Mouse (Mus musculus) frontal cortex, postnatal 25 days (tissue): ENCODE results near the gene Umad1.

Experiments used
- DNase-seq, 2 experiments: peaks; one replicate each; pipeline ENCODE4 v3.0.0; 2022; ENCODE audit warnings: low spot score in 2 of 2

Umad1 gene

DNA sequence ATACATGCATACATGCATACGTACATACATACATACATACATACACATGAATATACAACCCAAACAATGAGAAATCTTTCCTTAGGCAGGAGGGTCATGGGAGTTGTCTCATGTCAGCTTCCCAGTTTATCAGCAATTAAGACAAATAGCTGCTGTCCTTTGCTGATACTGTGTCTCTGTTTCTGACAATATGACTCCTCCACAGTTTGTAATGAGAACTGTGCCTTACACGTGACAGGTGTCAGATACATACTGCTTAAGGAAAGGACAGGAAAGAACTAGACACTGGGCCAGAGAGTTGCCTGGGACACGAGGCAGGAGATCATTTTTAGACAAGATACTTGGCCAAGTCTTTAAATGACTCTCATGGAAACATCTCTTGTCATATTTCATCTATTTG lies 215.2 kb downstream of the Umad1 start:
- DNase-seq = no peak

DNA sequence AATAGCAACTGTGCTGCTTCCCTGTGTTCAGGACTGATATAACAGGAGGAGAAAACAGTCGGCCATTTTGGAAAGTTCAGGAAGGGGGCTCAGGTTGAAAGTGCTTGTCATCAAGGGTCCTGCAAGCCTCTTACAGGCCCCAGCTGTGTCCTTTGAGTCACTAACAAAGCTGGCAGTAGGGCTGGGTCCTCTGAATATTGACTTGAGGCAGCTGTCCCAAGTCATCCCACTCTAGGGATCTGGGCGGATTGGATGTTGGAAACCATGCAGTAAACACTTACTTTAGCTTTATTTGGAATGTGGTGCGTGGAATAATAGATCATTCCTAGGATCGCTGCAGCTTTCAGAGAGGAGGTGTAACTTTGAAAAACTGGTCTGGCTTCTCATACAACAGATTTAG lies 215.7 kb downstream of the Umad1 start:
- no peak for DNase-seq

DNA sequence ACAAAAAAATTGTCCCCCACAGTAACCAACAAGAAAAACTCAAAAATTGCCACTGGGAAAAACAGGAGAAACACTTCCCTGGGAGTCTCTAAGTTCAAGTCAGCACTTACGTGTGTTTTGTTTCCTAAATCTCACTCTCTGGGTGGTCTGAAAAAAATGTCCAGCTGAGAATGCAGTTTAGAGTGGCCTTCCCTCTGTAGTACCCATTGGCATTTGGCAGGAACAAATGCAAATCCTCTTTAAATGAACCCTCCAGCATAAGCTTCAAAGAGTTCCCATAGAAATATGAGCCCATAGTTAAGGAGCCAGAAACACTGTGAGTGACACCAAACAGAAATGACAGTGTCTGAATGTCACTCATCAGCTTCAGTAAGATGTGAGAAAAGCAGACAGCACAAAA lies 220.1 kb downstream of the Umad1 start:
- DNase-seq = no peak

DNA sequence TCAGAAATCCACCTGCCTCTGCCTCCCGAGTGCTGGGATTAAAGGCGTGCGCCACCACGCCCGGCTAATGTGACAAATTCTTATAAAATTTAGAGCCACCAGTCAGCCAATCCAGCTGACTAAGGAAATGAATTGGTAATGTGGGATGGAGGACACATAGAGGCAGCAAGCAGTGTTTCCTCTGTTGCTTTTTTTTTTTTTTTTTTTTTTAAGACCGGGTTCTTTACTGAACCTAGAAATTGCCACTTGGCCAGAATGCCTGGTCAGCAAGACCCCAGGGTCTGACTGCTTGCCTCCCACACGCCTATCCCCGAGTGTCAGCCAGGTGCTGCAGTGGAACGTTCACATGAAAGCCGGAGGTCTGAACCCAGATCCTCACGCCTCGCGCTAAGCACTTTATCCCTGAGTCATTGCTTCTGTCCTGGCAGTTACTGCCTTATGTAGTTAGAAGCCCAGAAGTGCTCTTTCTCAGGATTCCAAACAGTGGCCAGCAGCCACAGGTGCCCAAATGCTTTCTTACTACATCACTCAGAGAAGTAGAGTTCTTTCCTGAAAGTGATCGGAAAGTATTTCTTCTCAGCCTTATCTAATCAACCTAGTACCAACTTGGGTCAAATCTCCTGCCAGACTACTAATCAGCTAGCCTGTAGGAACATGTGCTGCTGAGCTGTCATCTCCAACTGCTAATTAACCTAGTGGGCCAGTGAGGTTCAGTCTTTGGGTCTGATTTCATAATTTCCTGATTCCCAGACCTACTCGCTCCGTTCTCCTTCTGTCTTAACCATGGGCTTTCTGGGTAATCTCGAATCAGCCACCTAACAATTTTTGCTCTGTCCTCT lies 225.6 kb downstream of the Umad1 start:
- no peak for DNase-seq

DNA sequence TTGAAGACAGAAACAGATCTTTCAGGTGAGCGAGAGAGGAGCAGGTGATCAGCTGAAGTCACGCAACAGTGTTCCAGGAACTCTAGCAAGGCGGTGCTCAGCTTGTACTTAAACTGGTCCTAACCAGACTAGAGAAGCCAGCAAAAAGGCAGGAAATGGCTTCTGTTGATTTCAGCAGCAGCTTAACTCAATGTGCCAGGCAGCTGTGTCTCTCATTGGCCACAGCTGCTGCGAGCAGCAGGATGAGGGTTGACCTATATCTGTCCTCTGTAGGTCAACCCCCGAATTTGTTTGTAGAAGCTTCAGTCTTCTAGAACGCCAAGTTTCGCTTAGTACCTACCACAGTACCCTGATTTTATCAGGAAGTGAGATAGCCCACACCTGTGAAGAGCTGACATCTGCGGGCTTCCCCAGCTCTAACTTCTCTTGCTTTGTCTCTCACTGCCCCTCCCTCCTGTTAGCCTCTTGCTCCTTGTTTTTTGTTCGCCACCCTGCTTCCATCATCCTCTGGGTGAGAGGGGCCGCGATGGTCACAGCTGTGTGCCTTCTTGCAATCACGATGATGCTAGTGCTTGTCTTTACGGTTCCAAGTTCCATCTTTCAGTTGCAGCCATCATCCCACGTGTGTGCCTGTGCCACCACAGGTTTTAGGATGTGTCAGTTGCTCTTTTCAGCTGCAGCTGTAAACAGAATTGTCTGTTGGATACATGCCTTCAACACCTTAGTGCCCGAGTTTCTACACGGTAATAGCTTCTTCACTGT lies 226.5 kb downstream of the Umad1 start:
- DNase-seq = no peak

DNA sequence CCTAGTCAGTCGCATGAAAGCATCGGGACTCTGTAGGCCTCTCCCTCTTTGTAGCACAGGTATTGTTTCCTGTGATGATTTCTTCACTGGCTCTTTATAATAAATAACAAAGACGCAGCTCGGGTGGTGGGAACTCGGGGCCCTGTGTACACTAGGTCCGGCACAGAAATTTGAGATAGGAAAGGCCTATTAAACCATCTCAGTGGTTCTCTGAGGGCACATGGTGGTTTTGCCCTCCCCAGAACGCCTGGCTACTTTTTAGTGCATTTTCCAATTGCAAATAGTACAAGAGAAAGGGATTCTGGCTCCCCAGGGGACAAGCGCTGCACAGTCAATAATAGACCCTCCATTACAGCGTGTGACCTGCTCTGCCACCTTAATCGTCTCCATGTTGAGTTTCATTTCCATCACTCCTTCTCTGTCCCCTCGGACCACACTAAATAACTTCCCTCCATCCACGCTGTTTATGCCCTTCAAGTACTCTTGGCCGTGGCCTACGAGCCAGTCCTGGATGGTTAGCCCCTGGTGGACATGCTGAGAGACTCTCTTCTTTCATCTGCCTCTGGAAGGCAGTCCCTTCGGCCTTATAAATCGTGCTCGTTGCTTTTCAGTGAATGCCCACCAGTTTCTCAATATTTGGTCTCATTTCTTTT lies 227.4 kb downstream of the Umad1 start:
- DNase-seq = no peak

DNA sequence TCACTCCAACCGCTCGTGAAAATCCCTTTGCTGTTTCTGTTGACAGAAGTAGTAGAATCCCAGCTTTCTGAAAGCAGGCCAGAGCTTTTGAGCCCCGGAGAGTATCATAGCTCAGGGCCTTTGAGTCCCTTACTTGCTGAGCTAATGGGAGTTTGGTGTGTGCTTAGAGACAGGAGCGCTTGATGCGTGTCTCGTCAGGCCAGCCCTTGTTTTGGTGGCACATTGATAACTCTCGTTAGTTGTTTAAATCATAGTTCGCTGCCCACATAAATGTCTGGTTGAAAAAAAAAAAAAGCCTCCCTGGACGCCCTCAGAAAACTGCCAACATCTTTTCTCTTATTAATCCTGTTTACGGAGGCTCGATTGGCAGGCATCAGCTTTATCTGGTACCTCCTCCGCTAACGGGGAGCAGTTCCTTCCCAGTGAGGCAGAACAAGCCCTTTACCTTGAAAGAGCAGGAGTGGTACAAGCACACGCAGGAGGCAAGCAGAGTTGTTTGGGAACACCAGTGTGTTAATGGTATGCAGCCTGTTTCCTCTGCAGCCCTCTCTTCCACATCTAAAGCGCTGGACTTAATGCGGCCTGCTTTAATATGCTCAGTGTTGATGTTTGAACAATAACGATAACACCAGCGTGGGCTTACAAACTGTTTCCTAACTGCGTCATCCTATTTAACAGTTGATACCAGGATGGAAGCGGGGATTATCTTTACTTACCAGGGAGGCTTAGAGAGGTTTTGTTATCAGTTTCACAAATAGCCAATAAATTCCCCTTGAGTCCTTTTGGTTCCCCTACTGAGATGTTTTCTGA lies 228.2 kb downstream of the Umad1 start:
- DNase-seq = no peak

DNA sequence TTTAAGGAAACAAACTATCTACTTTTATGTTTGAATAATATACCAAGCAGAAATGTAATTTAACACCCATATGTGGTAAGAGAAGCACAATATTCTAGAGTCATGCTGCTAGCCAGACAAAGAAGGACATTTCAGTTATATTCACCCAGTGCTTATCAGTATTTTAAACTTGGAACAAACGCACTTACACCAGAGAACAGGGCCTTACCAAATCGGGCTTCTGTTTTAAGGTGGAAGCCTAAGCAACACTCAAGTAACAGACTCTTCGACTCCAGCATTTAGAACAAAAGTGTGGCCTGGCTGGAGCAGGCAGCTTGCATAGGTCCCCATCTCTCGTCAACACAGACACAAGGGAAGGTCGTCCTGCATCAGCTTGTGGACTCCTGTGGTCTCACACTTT lies 229.2 kb downstream of the Umad1 start:
- no peak for DNase-seq

DNA sequence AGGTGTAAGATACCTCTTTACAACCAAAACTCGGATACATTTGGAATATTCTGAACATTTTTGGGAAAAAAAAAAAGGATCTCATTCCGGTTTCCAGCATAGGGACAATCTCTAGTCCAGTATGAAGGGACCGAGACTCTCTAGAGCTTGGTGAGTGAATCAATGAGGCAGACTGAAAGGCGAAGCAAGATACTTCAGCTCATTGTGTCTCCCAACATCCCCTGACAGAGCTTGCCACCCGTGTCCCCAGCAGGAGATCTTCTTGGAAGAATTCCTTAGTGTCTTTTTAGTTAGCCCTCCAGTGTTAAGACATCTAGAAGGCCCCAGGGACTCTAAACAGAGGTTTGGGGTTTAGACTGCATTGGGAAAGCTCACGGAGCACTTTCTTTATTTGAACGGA lies 230.2 kb downstream of the Umad1 start:
- no peak for DNase-seq

DNA sequence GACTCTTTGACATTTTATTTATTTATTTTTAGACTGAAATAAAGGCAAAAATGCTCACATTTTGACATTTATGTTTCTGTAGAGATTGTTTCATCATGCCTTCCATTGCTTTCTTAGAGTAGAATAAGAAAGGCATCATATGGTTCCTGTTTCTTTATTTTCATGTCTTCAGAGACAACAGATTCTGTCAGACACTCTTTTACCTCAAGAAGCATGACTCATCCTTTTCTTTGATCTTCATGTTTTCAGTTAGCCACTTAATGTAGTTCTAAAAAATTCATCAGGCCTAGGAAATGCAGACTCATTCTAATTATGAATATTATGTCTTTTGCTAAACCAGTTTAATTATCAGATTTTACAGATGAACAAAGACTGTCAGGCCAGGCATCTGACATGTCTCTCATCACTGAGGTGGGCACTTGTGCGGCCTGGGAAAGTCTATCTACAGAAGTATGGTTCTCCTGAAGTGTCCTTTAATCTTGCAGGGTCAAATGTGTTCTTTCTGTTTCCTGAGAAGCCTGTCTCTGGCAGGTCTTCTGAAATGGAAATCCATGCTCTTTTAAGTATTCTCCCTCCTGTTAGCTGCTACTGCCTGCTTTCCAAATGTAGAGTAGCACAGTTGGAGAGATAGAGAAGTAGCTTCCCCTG lies 231.0 kb downstream of the Umad1 start:
- no peak for DNase-seq

DNA sequence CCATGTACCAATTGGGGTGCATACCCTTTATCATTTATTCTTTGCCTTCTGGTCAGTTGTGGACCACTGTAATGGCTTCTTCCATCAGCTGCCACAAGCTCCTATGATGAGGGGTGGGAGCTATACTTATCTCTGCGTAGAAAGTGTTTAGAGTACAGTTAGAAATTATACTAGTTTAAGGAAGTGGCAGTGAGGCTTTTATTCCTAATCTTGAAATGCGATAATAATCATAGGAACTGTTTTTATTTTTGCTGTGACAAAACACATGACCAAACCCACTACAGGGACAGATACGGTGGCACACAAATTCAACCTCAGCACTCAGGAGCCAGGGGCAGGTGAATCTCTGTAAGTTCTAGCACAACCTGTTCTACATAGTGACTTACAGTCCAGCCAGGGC lies 233.2 kb downstream of the Umad1 start:
- no peak for DNase-seq

DNA sequence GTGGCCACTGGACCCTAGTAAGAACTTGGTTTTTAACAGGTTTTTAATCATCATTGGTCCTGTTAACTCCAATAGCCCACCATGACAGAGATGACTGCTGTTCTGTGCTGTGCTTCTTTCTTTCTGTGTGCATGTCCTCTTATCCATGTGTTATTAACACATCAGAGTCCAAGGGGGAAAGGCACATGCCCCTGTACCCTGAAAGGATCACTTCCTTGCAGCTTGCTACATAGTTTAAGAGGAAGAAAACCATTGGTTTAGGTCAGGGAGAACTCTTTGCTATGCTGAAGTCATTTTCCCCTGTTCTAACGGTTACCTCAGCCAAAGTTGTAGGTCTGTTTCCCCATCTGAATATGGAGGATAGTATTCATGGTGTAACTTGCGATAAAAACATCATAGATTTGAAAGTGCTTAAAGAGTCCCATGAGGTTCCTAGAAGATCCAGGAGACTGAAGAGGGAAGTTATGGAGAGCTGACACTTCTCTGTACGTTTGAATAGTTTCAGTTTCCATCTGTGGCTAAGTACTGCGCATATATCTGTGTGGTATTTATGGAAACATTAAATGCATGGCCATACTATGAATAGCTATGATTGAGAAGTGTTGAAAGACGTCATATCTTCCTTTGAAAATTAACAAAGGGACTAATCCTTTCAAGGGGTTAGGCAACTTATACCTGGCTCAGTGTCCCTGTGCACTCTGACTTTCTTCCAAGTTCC lies 236.2 kb downstream of the Umad1 start:
- no peak for DNase-seq

DNA sequence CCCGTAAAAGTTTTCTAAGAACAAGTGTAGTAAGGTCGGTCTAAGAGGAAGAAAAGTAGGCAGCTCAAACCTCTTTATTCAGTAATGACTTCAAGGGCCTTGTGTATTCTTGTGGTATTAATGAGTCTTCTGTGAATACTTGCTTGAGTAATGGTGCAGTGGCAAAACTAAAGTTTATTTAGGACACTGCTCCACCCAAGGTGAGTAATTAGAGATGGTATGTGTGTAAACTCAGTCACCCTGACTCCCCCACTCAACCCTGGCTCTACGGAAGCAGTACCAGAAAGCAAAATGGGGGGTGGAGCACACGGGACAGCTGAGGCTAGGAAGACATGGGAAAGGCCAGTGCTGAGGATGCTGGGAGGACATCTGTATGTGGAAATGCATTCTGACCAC lies 236.7 kb downstream of the Umad1 start:
- no peak for DNase-seq

DNA sequence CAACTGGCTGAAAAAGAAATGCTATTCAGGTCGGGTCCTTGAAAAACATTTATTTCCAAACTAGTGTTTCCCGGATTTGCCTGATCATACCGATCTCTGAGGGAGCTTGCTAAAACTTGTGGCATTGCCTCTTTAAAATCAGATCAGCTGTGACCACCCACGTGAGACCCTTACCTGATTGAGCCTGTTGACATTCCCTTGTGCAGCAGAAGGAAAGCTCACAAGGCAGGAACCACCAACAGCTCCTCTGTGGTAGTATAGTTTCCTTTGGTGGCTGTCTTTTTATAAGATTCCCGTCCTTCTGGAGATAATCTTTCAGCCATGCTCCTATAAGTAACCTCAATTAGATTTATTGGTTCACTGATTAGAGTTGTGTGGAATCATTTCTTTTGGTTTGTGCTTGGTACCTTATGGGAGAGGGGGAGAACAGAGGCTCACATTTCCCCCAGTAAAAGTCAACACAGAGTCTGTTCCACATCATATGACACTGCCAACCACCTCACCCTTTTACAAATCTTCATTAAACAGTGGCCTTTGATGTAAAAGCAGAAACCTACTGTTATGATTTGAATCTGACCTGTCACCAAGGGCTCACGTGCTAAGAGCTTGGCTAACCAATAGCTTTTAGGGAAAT lies 238.3 kb downstream of the Umad1 start:
- DNase-seq = no peak

DNA sequence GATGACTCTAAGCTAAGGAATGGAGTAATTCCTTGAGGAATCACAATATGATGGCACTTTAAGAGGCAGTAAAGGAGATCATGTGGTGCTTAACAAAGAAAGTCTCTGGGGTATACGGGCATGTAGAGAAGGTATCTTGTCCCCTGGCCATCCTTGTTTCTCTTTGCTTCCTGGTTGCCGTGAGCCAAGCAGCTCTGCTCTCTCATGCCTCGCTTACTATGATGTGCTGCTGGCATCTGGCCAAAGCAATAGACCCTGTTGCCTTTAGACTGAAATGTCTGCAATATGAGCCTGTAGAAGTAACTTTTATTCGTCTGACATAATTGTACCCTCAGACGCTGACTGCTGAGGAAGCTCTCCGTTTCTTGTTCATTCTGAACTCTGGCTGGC lies 238.8 kb downstream of the Umad1 start:
- DNase-seq = no peak

DNA sequence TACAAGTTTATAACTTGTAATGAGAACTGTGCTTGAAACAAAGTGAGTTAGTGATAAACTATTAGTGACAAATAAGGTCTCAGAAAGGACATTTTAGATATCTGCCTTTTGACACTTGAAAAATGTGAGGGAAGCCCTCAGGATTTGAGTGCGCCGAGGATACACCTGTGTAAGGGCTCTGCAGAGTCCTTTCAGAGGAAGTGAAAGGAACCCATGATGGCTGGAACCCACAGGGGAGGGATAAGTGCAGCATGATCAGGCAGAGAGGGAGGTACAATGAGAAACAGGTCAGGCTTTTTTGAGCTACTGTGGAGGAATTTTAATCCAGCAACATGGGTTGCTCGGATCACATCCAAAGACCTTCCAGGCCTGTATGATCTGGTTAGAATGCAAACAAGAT lies 239.9 kb downstream of the Umad1 start:
- no peak for DNase-seq

DNA sequence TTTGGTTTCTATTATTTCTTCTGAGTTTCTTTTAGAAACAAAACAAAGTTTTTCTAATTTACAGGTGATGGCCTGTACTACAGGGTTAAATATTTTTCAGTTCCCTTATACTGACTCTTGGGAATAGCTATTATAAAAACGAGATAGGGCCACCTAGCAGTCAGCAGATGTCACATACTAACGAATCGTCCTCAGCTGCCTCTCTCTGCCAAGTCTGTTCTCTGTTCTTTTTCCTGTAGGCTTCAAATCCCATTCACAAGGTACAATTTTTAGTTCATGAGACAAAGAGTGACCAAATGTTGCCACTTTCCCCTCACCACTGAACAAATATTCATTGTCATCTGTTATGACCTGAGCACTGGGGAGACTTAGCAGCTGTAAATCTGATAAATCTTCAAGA lies 244.9 kb downstream of the Umad1 start:
- DNase-seq = no peak

DNA sequence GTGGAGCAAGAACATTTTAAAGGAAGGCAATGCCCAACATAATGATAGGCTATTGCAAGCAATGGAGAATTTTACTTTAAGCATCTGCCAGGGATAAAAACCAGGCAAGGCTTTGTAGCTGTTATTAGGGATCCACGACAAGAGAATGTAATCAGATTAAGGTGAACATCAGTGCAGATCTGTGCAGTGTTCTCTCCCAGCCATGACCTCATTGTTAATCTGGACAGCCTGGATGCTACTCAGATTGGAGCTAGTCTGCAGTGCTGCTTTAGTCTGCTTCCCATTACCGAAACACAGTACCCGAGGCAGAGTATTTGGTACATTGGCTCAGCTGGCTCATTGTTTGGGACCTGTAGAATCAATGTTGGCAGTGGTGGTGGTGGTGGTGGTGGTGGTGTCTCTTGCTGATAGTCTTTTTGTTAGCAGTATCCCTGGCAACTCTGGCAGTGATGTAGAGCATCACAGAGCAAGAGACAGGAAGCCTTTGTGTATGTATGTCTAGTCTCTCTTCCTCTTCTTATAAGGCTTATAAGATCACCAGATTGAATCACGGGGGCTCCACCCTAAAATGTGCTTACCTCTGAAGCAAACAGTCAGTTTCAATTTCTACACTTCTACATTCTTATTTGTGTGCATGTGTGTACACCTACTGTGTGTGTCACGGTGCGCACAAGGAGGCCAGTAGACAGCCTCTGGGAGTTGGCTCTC lies 245.6 kb downstream of the Umad1 start:
- DNase-seq = no peak

DNA sequence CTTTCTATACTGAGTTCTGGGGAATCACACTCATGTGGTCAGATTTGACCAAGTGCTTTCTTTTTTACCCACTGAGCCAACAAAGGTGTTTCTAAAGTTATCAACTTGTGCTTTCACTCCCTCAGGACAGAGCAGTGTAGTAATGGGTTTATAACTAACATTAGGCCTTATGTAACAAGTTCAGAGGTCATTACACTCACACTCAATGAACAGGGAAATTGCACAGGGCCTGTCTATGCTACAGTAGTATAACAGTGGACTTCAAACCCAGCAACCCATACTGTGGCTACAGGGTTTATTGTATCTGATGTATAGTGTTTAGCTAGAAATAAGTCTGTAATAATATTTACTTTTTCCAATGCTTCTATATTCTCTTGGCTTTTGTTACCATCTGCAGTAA lies 247.5 kb downstream of the Umad1 start:
- no peak for DNase-seq
